Mouse (Mus musculus): Measurements from ENCODE around the gene Rph3al.

The Rph3al gene

GRCm38 (mm10) chr11:75801771-75802550, 136.3 kb downstream of the Rph3al start:
- DNase-seq = no peak

- DNase-seq = no peak
Measured at GRCm38 (mm10) chr11:75801369-75801768, 136.9 kb downstream of the Rph3al start.

- no peak for DNase-seq
Measured at GRCm38 (mm10) chr11:75796536-75797246, 141.5 kb downstream of the Rph3al start.

GRCm38 (mm10) chr11:75796029-75796445, 142.2 kb downstream of the Rph3al start, which contains the start of gene Doc2b:
Doc2b (minus strand) TSS chr11:75796049.
- peak in 1 of 2 experiments; percentile 6 for DNase-seq

- no peak for DNase-seq
Measured at GRCm38 (mm10) chr11:75795321-75795636, 142.9 kb downstream of the Rph3al start.

- DNase-seq = no peak
Measured at GRCm38 (mm10) chr11:75794602-75795320, 143.5 kb downstream of the Rph3al start.

- no peak for DNase-seq
Measured at GRCm38 (mm10) chr11:75793351-75793750, 144.9 kb downstream of the Rph3al start.

- DNase-seq = no peak
Measured at GRCm38 (mm10) chr11:75792535-75792934, 145.7 kb downstream of the Rph3al start.

GRCm38 (mm10) chr11:75785897-75786296, 152.3 kb downstream of the Rph3al start:
- no peak for DNase-seq

GRCm38 (mm10) chr11:75783799-75784198, 154.4 kb downstream of the Rph3al start:
- no peak for DNase-seq

- DNase-seq = peak; percentile 57 to 58
Measured at GRCm38 (mm10) chr11:75781919-75782318, 156.3 kb downstream of the Rph3al start.

Data from thymus, postnatal 36 days (tissue).